Mouse (Mus musculus) lung, postnatal 10 days (tissue): ENCODE results near the gene Scube1.

ENCODE experiments used
- DNase-seq: peaks from one replicate; pipeline ENCODE4 v3.0.0; 2021

Scube1 gene

GRCm38 (mm10) chr15:83563857-83564651 is 160.8 kb downstream of the Scube1 start:
- peak; percentile 75 for DNase-seq

- peak; percentile 79 for DNase-seq
Measured at GRCm38 (mm10) chr15:83563327-83563856, 161.4 kb downstream of the Scube1 start, which contains the start of the genes Tspo and Mcat. Gene Tspo, plus strand, starts transcription at chr15:83563592. Gene Mcat, minus strand, starts transcription at chr15:83563787.

GRCm38 (mm10) chr15:83562626-83563270 is 162.1 kb downstream of the Scube1 start:
- DNase-seq: peak; percentile 96

- DNase-seq: no peak
Measured at GRCm38 (mm10) chr15:83560941-83561477, 163.8 kb downstream of the Scube1 start.

GRCm38 (mm10) chr15:83555161-83555974 is 169.5 kb downstream of the Scube1 start:
- peak; percentile 93 for DNase-seq
